Mouse (Mus musculus): ENCODE measurements around the gene Pnkd.

DNA sequence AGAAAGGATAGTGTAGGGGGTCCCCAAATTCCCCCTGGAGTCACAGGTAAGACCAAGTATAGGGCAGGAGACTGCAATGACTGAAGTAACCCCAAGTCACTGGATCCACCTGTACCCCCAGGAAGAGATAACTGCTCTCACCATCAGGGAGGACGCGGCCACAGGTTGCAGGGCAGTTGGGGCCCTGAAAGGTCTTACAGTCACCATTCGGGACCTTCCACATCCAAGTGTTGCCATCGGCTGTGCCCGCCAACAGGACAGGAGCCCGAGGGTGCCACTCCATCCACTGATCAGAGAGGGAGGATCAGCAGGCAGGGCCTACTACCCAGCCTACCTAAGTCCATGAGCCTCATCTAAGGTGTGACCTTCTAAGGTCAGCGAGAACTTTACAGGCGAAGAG lies 2.8 kb upstream of the Pnkd start:
- no peak for TF ChIP-seq POLR2A (IDR thresholded peaks at IDR 0.05; ENCODE audit: insufficient read depth, low read length)
- TF ChIP-seq EP300 (IDR thresholded peaks at IDR 0.05; ENCODE audit: insufficient read depth, low read depth, low read length) = no peak

Measured in ES-Bruce4 (cell line).